Mouse (Mus musculus) stomach, embryonic 16.5 days (tissue): ENCODE measurements around the gene Kirrel. TPM values are rescaled to one million over a fixed set of nuclear protein-coding genes. Genes with fewer than 3 reads are reported as not detected.

ENCODE experiments used
- ATAC-seq: fragments of 200-750 bp; cut with Nextera tagmentation; 2 replicates; pipeline ENCODE4 v1.8.0; 2017; ENCODE audit warnings: moderate number of reproducible peaks, moderate TSS enrichment; ENCODE audit not compliant: insufficient read depth, low FRiP score
- H3K27ac ChIP-seq: fragments of 300-500 bp; sonication (generic); 2 replicates; pipeline ENCODE4 v1.5.1; 2014; ENCODE audit warnings: low read length
- H3K27me3 ChIP-seq: fragments of 300-500 bp; sonication (generic); 2 replicates; pipeline ENCODE4 v1.6.1; 2014; ENCODE audit warnings: low read length, control low read depth, mixed read lengths; ENCODE audit not compliant: control insufficient read depth, insufficient read depth
- H3K36me3 ChIP-seq: fragments of 300-500 bp; sonication (generic); 2 replicates; pipeline ENCODE4 v1.6.1; 2014; ENCODE audit warnings: low read length; ENCODE audit not compliant: control insufficient read depth, insufficient read depth
- H3K4me1 ChIP-seq: fragments of 300-500 bp; sonication (generic); 2 replicates; pipeline ENCODE4 v1.6.1; 2014; ENCODE audit warnings: low read length, control low read depth, mixed read lengths; ENCODE audit not compliant: control insufficient read depth, insufficient read depth
- H3K4me2 ChIP-seq: fragments of 300-500 bp; sonication (generic); 2 replicates; pipeline ENCODE4 v1.6.1; 2014; ENCODE audit warnings: low read depth, low read length, mixed read lengths
- H3K4me3 ChIP-seq: fragments of 300-500 bp; sonication (generic); replicated peaks from 2 replicates; pipeline ENCODE4 v1.5.1; 2014; ENCODE audit warnings: mild to moderate bottlenecking, low read length
- H3K9ac ChIP-seq: fragments of 300-500 bp; sonication (generic); 2 replicates; pipeline ENCODE4 v1.6.1; 2014; ENCODE audit warnings: low read length
- H3K9me3 ChIP-seq: fragments of 300-500 bp; sonication (generic); replicated peaks from 2 replicates; pipeline ENCODE4 v1.6.1; 2016; ENCODE audit warnings: low read length, control low read depth; ENCODE audit not compliant: control insufficient read depth
- WGBS: fragments of 180-500 bp; shearing (Covaris S2); extraction: QIAGEN DNeasy Blood & Tissue Kit; methylation state at CpG from one replicate; pipeline ENCODE4 v1.1.7; 2014; 5-methylcytosine and 5-hydroxymethylcytosine counted together
- polyA plus RNA-seq: library from polyadenylated mRNA; unstranded; fragments of >200 nt; fragmentation: Nextera tagmentation; extraction: Ambion mirVana; gene quantifications from 2 replicates; pipeline ENCODE4 v1.2.1, GENCODE M21; 2015

Gene Kirrel
- polyA plus RNA-seq, 1 experiment from 2014 or later, result 11.0 TPM

DNA sequence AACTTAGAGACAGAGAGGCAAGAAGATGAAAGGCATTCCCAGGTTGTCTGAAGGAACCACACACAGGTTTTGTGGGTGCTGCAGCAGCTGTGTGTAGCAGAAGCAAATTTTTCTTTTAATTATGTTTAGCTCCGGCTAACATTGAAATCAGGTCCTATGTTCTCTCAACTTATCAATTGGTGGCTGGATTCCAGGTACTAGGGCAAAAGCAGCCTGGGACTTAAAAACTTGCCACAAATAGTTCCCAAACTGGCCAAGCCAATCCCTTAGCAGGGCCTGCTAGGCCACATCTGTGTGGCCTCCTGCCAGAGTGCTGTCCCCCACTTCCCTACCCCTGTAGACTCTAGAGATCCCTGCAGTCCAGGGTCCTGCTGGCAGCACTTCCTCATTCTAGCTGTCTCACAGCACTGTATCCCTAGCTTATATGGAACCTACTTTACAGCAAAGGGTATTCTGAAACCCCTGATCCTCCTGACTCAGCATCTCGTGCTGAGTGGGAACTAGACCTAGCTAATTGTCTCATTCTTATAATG lies 23.2 kb downstream of the Kirrel start:
- no peak overlapping the region for H3K4me2 ChIP-seq
- no peak overlapping the region for H3K4me3 ChIP-seq
- peak overlapping the region; percentile 98 for H3K27ac ChIP-seq
- peak overlapping the region; percentile 51 for H3K9ac ChIP-seq
- peaks cover 38% of the 10 kb centered on the region for H3K4me1 ChIP-seq
- H3K36me3 ChIP-seq, result no peaks in the 10 kb centered on the region
- no peaks in the 10 kb centered on the region for H3K9me3 ChIP-seq
- H3K27me3 ChIP-seq, result no peaks in the 10 kb centered on the region
- ATAC-seq, result no peak
- 57% methylated on average over 2 of the region's 2 CpGs for WGBS

DNA sequence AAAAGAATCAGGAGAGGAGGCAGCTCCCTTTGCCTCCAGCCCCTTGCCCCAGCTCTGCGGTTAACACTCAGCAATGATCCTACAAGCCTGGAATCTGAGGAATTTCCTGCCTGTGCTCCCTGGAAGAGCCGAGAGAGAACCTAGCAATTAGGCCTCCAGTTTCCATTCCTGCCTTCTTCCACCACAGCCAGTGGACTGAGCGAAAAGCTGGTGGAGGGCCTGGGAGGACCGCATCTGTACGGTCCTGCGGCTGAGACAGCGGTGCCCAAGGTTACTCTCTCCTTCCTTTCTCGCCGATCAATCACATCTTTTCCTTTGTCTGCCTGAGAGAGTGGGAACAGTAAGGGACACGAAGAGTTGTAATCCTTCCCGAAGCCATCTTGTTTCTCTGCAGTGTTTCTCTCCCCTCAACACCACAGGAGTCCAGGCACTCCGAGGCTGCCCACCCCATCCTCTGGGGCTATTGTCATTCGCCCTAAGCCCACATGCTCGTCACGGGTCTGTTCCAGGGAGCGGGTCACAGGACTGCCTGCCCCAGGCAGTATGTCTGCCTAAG lies 23.8 kb downstream of the Kirrel start:
- ATAC-seq, result peak; percentile 79; the same call in 1 of the 2 replicates
- H3K4me2 ChIP-seq, result peak overlapping the region; percentile 17; the same call in 1 of the 2 replicates
- H3K36me3 ChIP-seq, result no peaks in the 10 kb centered on the region
- H3K4me1 ChIP-seq, result peaks cover 38% of the 10 kb centered on the region
- peak overlapping the region; percentile 51 for H3K9ac ChIP-seq
- no peaks in the 10 kb centered on the region for H3K27me3 ChIP-seq
- H3K9me3 ChIP-seq, result no peaks in the 10 kb centered on the region
- WGBS, result 14% methylated on average over 16 of the region's 16 CpGs
- H3K27ac ChIP-seq, result peak overlapping the region; percentile 98
- no peak overlapping the region for H3K4me3 ChIP-seq

DNA sequence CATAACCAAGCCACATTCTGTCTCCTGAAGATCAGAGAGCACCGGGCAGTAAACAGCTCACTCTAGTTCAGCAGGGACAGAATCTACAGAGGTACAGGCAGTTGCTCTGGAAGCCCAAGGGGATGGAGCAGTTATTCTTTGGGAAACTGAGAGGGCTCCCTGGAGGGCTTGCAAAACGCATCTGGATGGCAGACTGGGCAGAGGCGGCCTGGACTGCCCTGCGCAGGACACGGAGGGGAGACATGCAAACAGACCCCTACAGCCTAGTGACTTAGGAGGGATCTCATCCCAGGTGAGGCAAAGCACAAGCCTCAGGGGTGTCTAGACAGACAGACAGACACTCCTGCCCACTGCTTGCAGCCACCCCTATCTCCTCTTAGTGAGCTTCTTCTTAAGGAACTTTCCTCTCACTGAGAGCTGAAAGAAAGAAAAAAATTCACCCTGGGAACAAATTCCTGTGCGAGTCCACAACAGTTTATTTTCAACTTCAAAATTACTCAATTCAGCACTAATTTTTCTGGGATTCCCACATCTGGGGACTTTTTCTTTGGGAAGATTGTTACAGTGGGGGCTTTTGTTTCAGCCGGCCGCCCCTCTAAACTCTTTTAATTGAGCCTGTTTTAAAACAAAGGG lies 24.4 kb downstream of the Kirrel start:
- ATAC-seq, result no peak
- Histone ChIP-seq H3K27ac (peak overlapping the region; percentile 98), H3K27me3 (no peaks in the 10 kb centered on the region), H3K9me3 (no peaks in the 10 kb centered on the region), H3K4me2 (peak overlapping the region; percentile 17; the same call in 1 of the 2 replicates), H3K36me3 (no peaks in the 10 kb centered on the region), H3K9ac (peak overlapping the region; percentile 66), H3K4me3 (no peak overlapping the region), H3K4me1 (peaks cover 41% of the 10 kb centered on the region)
- 21% methylated on average over 8 of the region's 8 CpGs for WGBS

DNA sequence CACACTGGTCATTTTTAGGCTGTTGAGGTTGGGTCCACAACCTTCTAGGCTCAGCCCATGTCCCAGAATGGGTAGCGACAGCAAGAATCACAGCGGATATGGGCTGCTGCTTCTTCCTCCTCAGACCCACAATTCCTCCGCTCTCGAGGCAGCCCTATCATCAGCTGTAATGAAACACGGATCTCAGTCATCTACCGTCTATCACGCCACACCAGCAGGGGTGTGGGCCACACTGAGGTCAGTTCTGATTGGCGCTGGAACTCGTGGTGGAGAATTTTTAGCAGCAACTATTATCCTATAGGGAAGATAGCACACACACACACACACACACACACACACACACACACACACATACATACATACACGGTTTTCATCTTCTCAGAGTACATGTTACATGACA lies 25.1 kb downstream of the Kirrel start:
- H3K4me1 ChIP-seq, result peaks cover 42% of the 10 kb centered on the region
- no peaks in the 10 kb centered on the region for H3K36me3 ChIP-seq
- no peak overlapping the region for H3K9ac ChIP-seq
- no peak overlapping the region for H3K4me3 ChIP-seq
- H3K4me2 ChIP-seq, result no peak overlapping the region
- WGBS, result 62% methylated on average over 10 of the region's 10 CpGs
- no peak for ATAC-seq
- H3K27me3 ChIP-seq, result no peaks in the 10 kb centered on the region
- H3K27ac ChIP-seq, result peak overlapping the region; percentile 98
- no peaks in the 10 kb centered on the region for H3K9me3 ChIP-seq

DNA sequence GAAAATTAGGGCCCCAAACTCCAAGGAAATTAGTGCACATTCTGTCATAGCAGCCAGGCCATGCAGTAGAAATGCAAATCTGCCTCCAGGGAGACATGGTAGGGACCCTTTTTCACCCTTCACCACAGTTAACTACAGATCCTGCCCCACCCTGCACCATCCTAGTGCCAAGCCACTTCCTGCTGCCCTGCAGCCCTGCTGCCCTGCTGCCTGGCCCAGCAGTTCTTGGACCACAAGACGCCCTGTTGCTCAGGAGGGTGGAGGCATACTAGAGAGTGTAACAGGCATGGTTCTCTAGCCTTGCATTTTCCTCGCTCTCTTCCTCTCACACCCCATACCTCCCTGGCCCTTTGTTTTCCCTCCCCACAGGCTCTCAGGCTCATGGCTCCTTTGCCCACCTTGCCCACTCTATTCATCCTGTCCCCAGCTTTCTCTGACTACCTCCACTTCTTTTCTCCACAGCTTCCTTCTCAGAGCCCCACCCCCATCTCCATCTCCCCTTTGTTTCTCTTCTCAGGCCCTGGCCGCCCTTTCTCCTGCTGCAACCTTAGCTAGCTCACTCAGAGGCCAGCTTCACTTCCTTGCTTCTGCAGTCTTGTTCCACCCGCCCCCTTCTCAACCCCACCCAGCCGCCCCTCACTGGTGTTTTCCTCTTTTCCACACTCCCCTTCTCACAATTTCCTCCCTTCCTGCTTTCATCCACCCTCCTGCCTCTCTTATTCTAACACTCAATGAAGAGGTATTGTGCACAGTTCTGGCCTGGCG lies 29.9 kb downstream of the Kirrel start:
- WGBS, result 51% methylated on average over 6 of the region's 6 CpGs
- Histone ChIP-seq H3K36me3 (no peaks in the 10 kb centered on the region), H3K4me2 (no peak overlapping the region), H3K4me1 (peaks cover 6% of the 10 kb centered on the region; the same call in 1 of the 2 replicates), H3K27me3 (no peaks in the 10 kb centered on the region), H3K27ac (no peak overlapping the region), H3K9me3 (no peaks in the 10 kb centered on the region), H3K4me3 (no peak overlapping the region), H3K9ac (no peak overlapping the region)
- no peak for ATAC-seq

DNA sequence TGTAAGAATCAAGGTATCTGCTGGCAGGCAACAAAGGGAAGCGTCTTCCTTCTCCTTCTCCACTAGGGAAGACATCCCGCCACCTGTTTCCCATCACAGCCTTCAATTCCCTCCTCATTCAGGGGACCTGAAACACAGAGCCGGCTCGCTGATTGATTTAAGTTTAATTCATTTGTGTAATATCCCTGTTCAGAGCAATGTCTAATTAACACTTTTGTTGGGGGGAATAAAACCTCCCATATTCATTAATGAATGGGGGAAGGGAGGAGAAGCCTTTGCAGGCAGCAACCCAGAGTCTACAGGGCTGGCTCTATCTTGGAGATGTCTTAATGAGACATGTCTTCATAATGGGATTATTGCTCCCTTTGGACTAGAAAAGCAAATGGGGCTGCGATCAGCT lies 34.3 kb downstream of the Kirrel start:
- no peak for ATAC-seq
- Histone ChIP-seq H3K9me3 (no peaks in the 10 kb centered on the region), H3K27me3 (no peaks in the 10 kb centered on the region)

DNA sequence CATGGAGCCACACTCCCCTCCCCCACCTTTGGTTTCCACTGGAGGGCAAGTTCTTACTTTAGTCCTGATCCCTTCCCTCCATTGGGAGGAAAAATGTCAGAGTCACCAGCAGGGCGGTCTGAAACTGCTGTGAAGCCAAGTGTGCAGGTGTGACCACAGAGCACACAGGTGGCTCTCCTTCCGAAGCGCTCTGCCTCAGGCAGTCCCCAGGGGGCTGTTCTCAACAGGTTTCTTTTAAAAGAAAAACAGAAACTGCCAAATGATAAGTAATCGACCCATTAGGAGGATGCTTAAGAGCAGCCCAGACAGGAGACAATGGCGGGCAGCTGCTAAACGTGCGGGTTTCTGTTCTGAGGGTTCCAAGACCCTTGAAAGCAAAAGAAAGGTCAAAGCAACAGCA lies 37.8 kb downstream of the Kirrel start:
- Histone ChIP-seq H3K4me2 (no peak overlapping the region), H3K27me3 (no peaks in the 10 kb centered on the region), H3K36me3 (0 out of 2 replicates have a peak, but pooled peaks cover 5% of the 10 kb centered on the region), H3K27ac (no peak overlapping the region), H3K9me3 (no peaks in the 10 kb centered on the region), H3K4me3 (no peak overlapping the region), H3K9ac (no peak overlapping the region), H3K4me1 (no peaks in the 10 kb centered on the region)
- no peak for ATAC-seq
- WGBS, result 68% methylated on average over 7 of the region's 7 CpGs

More for the DNA sequence above, 34.3 kb downstream of the Kirrel start:
- H3K27ac ChIP-seq, result no peak overlapping the region
- H3K4me1 ChIP-seq, result peaks cover 4% of the 10 kb centered on the region; the same call in 1 of the 2 replicates
- no peaks in the 10 kb centered on the region for H3K36me3 ChIP-seq
- 75% methylated on average over 5 of the region's 5 CpGs for WGBS
- H3K9ac ChIP-seq, result no peak overlapping the region
- no peak overlapping the region for H3K4me2 ChIP-seq
- H3K4me3 ChIP-seq, result no peak overlapping the region

DNA sequence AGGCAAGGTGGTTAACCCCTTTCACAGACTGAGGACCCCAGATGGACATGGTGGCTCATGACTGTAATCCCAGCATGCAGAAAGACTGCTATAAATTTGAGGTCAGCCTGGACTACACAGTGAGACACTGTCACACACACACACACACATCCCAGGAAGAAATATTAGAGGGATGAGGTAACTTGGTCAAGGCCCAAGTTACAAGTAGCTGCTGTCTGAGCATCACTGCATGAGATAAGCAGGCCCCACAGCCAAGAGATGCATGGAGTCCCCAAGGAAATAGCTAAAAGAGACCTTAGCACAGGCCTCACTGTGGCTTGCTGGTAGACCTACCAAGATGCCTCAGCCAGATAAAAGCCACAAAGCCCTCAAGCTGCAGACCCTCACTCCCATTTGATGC lies 39.6 kb downstream of the Kirrel start:
- Histone ChIP-seq H3K27ac (no peak overlapping the region), H3K4me3 (no peak overlapping the region), H3K27me3 (no peaks in the 10 kb centered on the region), H3K4me1 (0 out of 2 replicates have a peak, but pooled peaks cover 4% of the 10 kb centered on the region), H3K9me3 (no peaks in the 10 kb centered on the region), H3K9ac (no peak overlapping the region), H3K36me3 (0 out of 2 replicates have a peak, but pooled peaks cover 5% of the 10 kb centered on the region), H3K4me2 (no peak overlapping the region)
- no peak for ATAC-seq
